Mouse (Mus musculus) mouse embryonic stem cell (cell line): ENCODE data around the gene Fbxl17.

Experiments used
- in situ Hi-C, 2 experiments: fragments of 300-500 bp; cut with MboI; formaldehyde crosslinking; loops; 1 replicate in 1 of 2; 3 replicates in 1 of 2; pipeline ENCODE4 v1.14.3; 2019 to 2020; ENCODE audit warnings: low sequenced_read_pairs in 2 of 2, low pct_unique_long_range_greater_than_20kb in 1 of 2, mixed read lengths in 1 of 2; ENCODE audit not compliant: unreplicated experiment in 1 of 2

The Fbxl17 gene

GRCm38 (mm10) chr17:63411564-63411963 is 88.3 kb downstream of the Fbxl17 start:
- in situ Hi-C loops = no loop called here

GRCm38 (mm10) chr17:63410101-63410500 is 89.7 kb downstream of the Fbxl17 start:
- in situ Hi-C loops = no loop called here

GRCm38 (mm10) chr17:63405955-63406354 is 93.9 kb downstream of the Fbxl17 start:
- in situ Hi-C loops = no loop called here

GRCm38 (mm10) chr17:63405471-63405870 is 94.3 kb downstream of the Fbxl17 start:
- in situ Hi-C loops = no loop called here

- in situ Hi-C loops = no loop called here
Observed at GRCm38 (mm10) chr17:63404968-63405367, 94.8 kb downstream of the Fbxl17 start.

- in situ Hi-C loops = no loop called here
Observed at GRCm38 (mm10) chr17:63403801-63404415, 95.9 kb downstream of the Fbxl17 start.

GRCm38 (mm10) chr17:63402741-63403681 is 96.8 kb downstream of the Fbxl17 start:
- in situ Hi-C loops = no loop called here

- in situ Hi-C loops = no loop called here
Observed at GRCm38 (mm10) chr17:63402170-63402569, 97.6 kb downstream of the Fbxl17 start.

GRCm38 (mm10) chr17:63400640-63401039 is 99.2 kb downstream of the Fbxl17 start:
- in situ Hi-C loops = no loop called here

- in situ Hi-C loops = no loop called here
Observed at GRCm38 (mm10) chr17:63399816-63400215, 100.0 kb downstream of the Fbxl17 start.

- in situ Hi-C loops = no loop called here
Observed at GRCm38 (mm10) chr17:63391506-63391905, 108.3 kb downstream of the Fbxl17 start.

- in situ Hi-C loops = no loop called here
Observed at GRCm38 (mm10) chr17:63390951-63391350, 108.9 kb downstream of the Fbxl17 start.

- in situ Hi-C loops = no loop called here
Observed at GRCm38 (mm10) chr17:63370977-63371376, 128.8 kb downstream of the Fbxl17 start.

- in situ Hi-C loops = no loop called here
Observed at GRCm38 (mm10) chr17:63369631-63370310, 130.0 kb downstream of the Fbxl17 start.

GRCm38 (mm10) chr17:63367476-63367875 is 132.3 kb downstream of the Fbxl17 start:
- in situ Hi-C loops = no loop called here

- in situ Hi-C loops = no loop called here
Observed at GRCm38 (mm10) chr17:63366045-63366444, 133.8 kb downstream of the Fbxl17 start.

- in situ Hi-C loops = no loop called here
Observed at GRCm38 (mm10) chr17:63364605-63365004, 135.2 kb downstream of the Fbxl17 start.

- in situ Hi-C loops = no loop called here
Observed at GRCm38 (mm10) chr17:63362196-63362595, 137.6 kb downstream of the Fbxl17 start.

GRCm38 (mm10) chr17:63361679-63362078 is 138.1 kb downstream of the Fbxl17 start:
- in situ Hi-C loops = no loop called here
